Mouse (Mus musculus) lung, postnatal 4 days (tissue): ENCODE measurements around the gene Syt17.
A peak's percentile ranks its signal among the peaks of the same experiment; 100 is the strongest.

Experiments used
- DNase-seq, 2 experiments: peaks; one replicate each; pipeline ENCODE4 v3.0.0; 2021

Gene Syt17

GRCm38 (mm10) chr7:118462818-118463762 lies 15.1 kb upstream of the Syt17 start:
- peak in 1 of 2 experiments; percentile 38 for DNase-seq

DNA sequence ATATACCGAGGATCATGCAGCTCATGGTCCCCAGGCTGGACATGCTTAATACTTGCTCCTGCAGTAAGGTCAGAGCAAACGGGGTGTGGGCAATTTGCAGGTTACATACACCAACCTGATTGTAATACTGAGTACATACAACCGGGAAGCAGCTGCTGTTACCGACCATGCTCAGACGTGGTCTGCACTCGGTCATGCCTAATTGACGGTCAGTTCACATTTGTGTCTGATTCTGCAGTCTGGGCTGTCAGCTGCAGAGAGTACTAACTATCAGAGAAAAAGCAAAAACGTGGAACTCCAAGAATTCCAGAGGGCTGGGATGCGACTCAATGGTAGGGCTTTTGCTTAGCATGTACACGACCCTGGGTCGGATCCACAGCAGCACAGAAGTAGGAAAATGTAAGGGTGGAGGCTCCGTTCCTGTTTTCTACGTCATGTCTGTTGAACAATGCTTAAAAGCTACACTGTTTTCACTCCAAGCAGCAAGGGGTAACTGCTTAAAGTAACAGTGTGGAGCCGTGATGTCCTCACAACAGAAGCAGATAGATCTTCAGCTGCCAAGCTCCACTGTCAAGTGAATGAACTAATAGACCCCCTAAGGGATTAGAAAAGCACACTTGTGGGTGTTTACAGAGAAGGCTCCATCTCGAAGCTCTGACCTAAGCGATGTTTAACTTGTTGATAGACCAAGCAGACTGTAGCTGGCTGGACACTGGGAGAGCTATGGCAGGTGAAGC lies 13.5 kb upstream of the Syt17 start:
- no peak for DNase-seq

GRCm38 (mm10) chr7:118453722-118454121 lies 5.7 kb upstream of the Syt17 start:
- DNase-seq = no peak

GRCm38 (mm10) chr7:118452940-118453339 lies 4.9 kb upstream of the Syt17 start:
- DNase-seq = peak; percentile 33 to 52

DNA sequence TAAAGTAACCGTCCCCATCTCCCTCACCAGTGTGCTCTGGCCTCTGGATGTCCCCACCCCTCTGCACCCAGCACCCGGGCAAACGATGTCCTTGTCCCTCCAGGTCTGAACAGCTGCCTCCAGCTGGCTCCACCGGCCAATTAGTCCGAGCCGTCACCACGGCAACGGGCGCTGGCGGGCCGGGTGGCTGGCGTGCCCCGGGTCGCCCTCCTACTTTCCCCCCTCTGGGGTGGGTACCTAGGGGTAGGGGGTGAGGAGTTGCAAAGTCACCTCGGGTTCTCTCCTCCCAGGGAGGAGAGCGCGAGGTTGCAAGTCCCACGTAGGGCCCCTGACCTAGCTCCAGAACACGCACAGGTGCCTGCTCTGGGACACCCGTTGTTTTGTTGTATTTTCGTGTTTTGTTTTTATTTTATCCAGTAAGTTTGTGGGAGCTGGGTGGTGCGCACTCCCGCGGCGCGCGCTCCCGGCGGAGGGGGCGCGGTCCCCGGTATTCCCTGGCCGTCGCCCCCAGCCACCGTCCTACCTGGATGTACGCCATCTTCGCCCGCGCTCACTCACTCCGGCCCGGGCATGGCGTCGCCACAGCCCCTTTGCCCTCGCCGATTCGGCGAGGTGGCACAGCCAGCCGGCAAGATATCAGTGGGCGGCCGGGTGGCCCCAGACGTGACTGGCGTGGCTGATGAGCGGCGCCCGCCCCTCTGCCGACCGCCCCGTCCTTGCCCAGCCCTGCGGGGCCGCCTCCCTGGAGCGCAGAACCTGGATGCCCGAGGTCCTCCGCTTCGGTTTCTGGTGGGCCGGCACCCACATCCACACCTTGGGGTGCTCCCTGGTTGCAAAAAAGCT lies 510 bp downstream of the Syt17 start:
- DNase-seq = peak; percentile 63 to 87

- DNase-seq = no peak
These were observed 4.0 kb downstream of the Syt17 start for GRCm38 (mm10) chr7:118443895-118444485.

DNA sequence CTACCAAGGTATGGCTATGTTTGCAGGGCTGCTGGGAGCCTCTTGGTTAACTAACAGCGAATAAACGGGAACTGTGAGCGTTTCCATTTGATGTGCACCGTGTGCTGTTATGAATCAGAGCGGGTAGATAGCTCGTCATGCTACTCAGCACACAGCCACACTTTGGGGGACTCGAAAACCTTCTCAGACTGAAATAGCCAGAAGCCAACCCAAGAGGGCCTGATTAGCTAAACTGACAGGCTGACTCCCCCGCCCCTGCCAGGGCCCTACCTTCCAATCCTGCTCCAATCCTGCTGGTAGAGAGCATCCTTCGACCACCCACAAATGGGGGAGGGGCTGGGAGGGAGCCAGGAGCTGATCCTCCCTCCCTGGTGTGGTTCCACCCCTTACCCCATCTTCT lies 4.7 kb downstream of the Syt17 start:
- no peak for DNase-seq

- peak in 1 of 2 experiments; percentile 35 for DNase-seq
These were observed 6.5 kb downstream of the Syt17 start for GRCm38 (mm10) chr7:118441535-118441934.

DNA sequence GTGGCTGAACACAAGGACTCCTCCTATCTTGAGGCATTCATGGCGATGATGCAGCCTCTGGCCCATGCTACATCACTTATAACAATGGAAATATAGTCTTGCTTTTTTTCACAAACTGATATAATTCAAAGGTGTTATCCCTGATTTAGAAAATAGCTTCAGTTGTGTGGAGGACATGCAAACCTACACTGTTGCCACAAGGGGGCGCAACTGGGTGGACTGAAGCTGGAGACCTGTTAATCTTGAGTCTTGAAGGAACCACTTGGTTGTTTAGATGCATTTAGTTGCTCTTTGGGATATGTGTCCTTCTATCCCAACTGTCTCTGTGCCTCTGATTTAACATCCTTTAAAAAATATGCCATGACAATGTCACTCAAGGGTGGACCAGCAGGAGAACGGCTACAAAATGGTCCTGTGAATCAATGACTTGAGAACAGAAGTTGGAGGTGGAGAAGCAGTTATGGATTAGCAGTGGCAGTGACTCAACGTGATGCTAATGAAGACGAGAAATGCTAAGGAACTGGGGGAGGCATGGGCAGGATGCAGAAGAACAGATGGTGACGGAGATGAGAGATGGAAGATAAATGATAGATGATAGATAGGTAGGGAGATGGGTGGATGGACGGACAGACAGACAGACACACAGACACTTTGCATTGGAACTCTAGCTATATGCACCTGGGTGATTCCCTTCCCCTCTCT lies 10.8 kb downstream of the Syt17 start:
- peak; percentile 39 to 54 for DNase-seq

DNA sequence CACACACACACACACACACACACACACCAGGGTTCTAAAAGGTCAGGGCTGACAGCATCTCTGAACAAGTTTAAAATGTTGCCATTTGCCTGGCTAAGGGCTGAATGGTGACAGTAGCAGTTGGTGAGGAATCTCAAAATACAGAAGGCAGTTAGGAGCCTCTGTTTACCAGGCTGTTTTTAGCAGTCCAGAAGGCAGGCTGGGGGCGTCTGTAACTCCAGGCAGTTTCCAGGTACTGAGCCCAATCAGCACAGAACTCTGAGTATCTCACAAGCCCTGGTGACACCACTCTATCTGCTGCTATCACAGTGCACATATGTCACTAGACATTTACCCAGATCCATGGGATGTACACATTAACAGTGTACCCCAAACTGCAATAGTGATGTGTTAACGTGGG lies 19.1 kb downstream of the Syt17 start:
- DNase-seq = no peak

GRCm38 (mm10) chr7:118419491-118420180 lies 28.4 kb downstream of the Syt17 start:
- no peak for DNase-seq

- no peak for DNase-seq
These were observed 33.8 kb downstream of the Syt17 start for GRCm38 (mm10) chr7:118414183-118414582.

GRCm38 (mm10) chr7:118411877-118412276 lies 36.1 kb downstream of the Syt17 start:
- DNase-seq = no peak

- no peak for DNase-seq
These were observed 38.6 kb downstream of the Syt17 start for GRCm38 (mm10) chr7:118409421-118409820.

DNA sequence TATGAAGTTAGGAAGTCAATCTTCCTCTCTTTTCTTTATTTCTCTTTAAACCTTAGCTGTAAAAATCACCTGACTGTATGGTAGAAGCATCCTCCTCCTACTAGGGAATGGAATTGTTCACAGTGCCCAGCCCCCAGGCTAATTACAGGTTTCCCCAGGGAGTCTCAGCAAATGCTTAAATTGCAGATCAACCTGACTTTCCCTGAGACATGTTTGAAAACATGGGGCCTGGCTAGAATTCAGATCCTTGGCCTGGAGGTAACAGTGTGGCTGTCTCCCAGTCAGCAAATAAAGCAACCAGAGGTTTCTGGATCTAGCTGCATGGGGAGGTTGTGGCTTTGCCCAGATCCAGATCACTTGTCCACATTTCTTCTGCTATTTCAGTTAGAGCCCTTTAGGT lies 42.8 kb downstream of the Syt17 start:
- DNase-seq = no peak

- no peak for DNase-seq
These were observed 45.4 kb downstream of the Syt17 start for GRCm38 (mm10) chr7:118402576-118403022.

- DNase-seq = no peak
These were observed 46.1 kb downstream of the Syt17 start for GRCm38 (mm10) chr7:118401949-118402348.

DNA sequence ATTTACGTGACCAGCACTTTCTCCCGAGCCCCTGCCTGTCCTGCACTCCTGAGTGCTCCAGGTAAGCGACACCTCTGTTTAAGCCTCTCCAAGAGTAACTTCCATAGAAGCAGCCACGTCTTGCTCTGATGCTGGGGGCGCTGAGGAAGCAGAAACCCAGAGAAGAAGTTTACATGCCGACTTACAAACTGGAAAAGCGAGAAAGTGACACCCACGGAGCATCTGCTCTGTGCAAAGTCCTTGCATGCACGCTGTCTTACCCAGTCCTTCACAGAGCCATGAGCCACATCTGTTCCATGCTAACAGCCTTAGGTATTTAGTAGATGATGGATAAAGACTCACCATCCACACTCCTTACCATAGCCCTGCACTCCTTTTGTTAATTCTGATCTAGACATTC lies 48.3 kb downstream of the Syt17 start:
- DNase-seq = no peak

GRCm38 (mm10) chr7:118390705-118391104 lies 57.3 kb downstream of the Syt17 start:
- DNase-seq = no peak

- DNase-seq = no peak
These were observed 67.0 kb downstream of the Syt17 start for GRCm38 (mm10) chr7:118380996-118381395.

- DNase-seq = no peak
These were observed 68.0 kb downstream of the Syt17 start for GRCm38 (mm10) chr7:118380056-118380455.
